8 mouse cellular contexts compared by ENCODE assay signal in the genomic region with DNA sequence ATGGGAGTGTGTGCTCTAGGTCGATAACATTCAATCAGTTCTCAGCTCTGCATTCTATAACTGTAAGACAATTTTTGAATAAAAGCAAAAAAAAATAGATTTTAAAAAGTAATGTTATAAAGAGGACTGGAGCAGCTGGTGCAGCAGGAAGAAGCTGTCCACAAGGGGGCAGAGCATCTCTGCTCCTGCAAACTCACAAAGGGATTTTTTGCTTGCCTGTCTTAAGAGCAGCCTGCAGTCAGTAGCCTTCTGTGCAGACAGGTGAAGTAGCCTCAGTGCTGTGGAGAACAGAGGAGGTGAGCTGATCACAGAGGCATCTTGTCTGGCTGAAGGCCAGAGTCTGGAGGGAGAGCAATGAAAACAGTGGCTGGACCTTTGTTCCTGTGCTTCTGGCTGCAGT.
DNase-seq lines count a peak whose midpoint lies in the region; ATAC-seq and TF ChIP-seq lines count a peak whose summit lies in the region.
"Not testable (repeated sequence)": the region's sequence is repeated elsewhere in the genome, so short reads cannot be mapped to it uniquely, and the experiment has no call there.

No protein-coding gene starts in this region.

- not testable (repeated sequence) for H3K27ac ChIP-seq in intestine, embryonic 14.5 days (ENCODE audit: low read depth)

- not testable (repeated sequence) for H3K27me3 ChIP-seq in Patski; intestine, embryonic 14.5 days (replicated peaks; ENCODE audit: control insufficient read depth, insufficient read depth, low read length)

- POLR2A ChIA-PET in Patski (lab: Charles Lee) = interaction anchor here (0.6 kb wide), 1 partner anchor 939 kb away, joined by 3 read pairs; no protein-coding TSS in a partner anchor

- H3K36me3 ChIP-seq in intestine, embryonic 14.5 days (ENCODE audit: control insufficient read depth, insufficient read depth, low read length) = not testable (repeated sequence)

- 39% methylated on average over 1 of the region's 1 CpGs for WGBS in intestine, embryonic 14.5 days

- peak; percentile 71 for TF ChIP-seq CTCF in Patski (IDR thresholded peaks at IDR 0.05)

- H3K9ac ChIP-seq in intestine, embryonic 14.5 days (ENCODE audit: low read length) = not testable (repeated sequence)

- in situ Hi-C loops in Patski (cut with MboI; ENCODE audit: low pct_unique_long_range_greater_than_20kb) = not testable (repeated sequence)

- CTCF ChIA-PET in Patski (lab: Charles Lee) = interaction anchor here (0.6 to 1.4 kb wide), 3 partner anchors 27 to 307 kb away, joined by 3 to 4 read pairs (median 3); no protein-coding TSS in a partner anchor

- not testable (repeated sequence) for H3K4me1 ChIP-seq in intestine, embryonic 14.5 days (replicated peaks; ENCODE audit: control insufficient read depth, insufficient read depth, low read length)

- H3K9me3 ChIP-seq in intestine, embryonic 14.5 days (ENCODE audit: control insufficient read depth, low read length) = not testable (repeated sequence)

- not testable (repeated sequence) for H3K4me2 ChIP-seq in intestine, embryonic 14.5 days (ENCODE audit: low read length)

- DNase-seq in Patski (ENCODE audit: low read depth, low spot score) = not testable (repeated sequence)
- peak; percentile 10 to 48 for DNase-seq in cerebellum, postnatal 25 days
- DNase-seq in frontal cortex, postnatal 36 days (ENCODE audit: low spot score in 2 of 2) = peak; percentile 24 to 65
- peak; percentile 61 for DNase-seq in intestine, embryonic 14.5 days (ENCODE audit: low spot score)
- peak; percentile 25 to 60 for DNase-seq in layer of hippocampus, postnatal 25 days (ENCODE audit: extremely low spot score in 1 of 2, low spot score in 1 of 2)
- DNase-seq in lung, postnatal 25 days (ENCODE audit: low spot score) = peak; percentile 3
- DNase-seq in retina, embryonic 14.5 days (ENCODE audit: low spot score) = peak; percentile 62
- peak; percentile 83 for DNase-seq in thymus, postnatal 14 days

- peak; percentile 74 for ATAC-seq in Patski
- 0 out of 2 replicates have a peak, but pooled peaks have one; percentile 43 for ATAC-seq in intestine, embryonic 14.5 days (replicated peaks; ENCODE audit: low FRiP score, low TSS enrichment, low read depth)

- not testable (repeated sequence) for H3K4me3 ChIP-seq in intestine, embryonic 14.5 days (ENCODE audit: low read depth, low read length)
